Mouse (Mus musculus) liver, adult 2 months (tissue): ENCODE measurements at regions not wholly inside any gene's neighbourhood (a gene's known extent, or its start where the extent isn't known, plus 50 kb on each side); places are given as distances from the start of the nearest gene placed in this dataset.
"Not testable (repeated sequence)": the region's sequence is repeated elsewhere in the genome, so short reads cannot be mapped to it uniquely, and the experiment has no call there.

Source experiments
- DNase-seq: peaks from one replicate; pipeline ENCODE4 v3.0.0-alpha.2; 2011; ENCODE audit warnings: low read depth, low spot score; ENCODE audit errors: extremely low read depth
- H3K27ac ChIP-seq: fragments of 200-500 bp; replicated peaks from 2 replicates; pipeline ENCODE4 v1.5.1; 2012; ENCODE audit warnings: low read depth, mild to moderate bottlenecking, control low read depth, inconsistent platforms, low read length; ENCODE audit not compliant: insufficient read depth
- H3K27me3 ChIP-seq: fragments of 200-500 bp; 2 replicates; pipeline ENCODE4 v1.6.1; 2012; ENCODE audit warnings: mild to moderate bottlenecking, moderate library complexity, low read length, inconsistent platforms; ENCODE audit not compliant: control insufficient read depth, insufficient read depth
- H3K36me3 ChIP-seq: fragments of 200-500 bp; 2 replicates; pipeline ENCODE4 v1.6.1; 2012; ENCODE audit warnings: low read length, inconsistent platforms; ENCODE audit not compliant: control insufficient read depth, insufficient read depth
- H3K4me1 ChIP-seq: fragments of 200-500 bp; 2 replicates; pipeline ENCODE4 v1.6.1; 2011; ENCODE audit warnings: low read length; ENCODE audit not compliant: control insufficient read depth, insufficient read depth
- H3K4me3 ChIP-seq: fragments of 200-500 bp; 2 replicates; pipeline ENCODE4 v1.5.1; 2011; ENCODE audit warnings: low read depth, mild to moderate bottlenecking, control low read depth, low read length, moderate library complexity; ENCODE audit not compliant: insufficient read depth
- H3K79me2 ChIP-seq: fragments of 200-500 bp; 2 replicates; pipeline ENCODE4 v1.6.1; 2012; ENCODE audit warnings: inconsistent platforms, mild to moderate bottlenecking, low read length, moderate library complexity; ENCODE audit not compliant: control insufficient read depth, insufficient read depth
- H3K9ac ChIP-seq: fragments of 200-500 bp; 2 replicates; pipeline ENCODE4 v1.6.1; 2012; ENCODE audit warnings: low read depth, mild to moderate bottlenecking, control low read depth, inconsistent platforms, low read length
- CTCF ChIP-seq: fragments of 200-500 bp; IDR thresholded peaks from 2 replicates; pipeline ENCODE4 v1.5.1; 2011; ENCODE audit warnings: low read depth, low read length, control low read depth
- POLR2A ChIP-seq: fragments of 200-500 bp; IDR thresholded peaks from 2 replicates; pipeline ENCODE4 v1.6.1; 2011; ENCODE audit warnings: low read length, control low read depth; ENCODE audit not compliant: insufficient read depth; ENCODE audit errors: extremely low read depth
- WGBS: fragments of 180-500 bp; shearing (Covaris S2); methylation state at CpG from one replicate; pipeline ENCODE4 v1.1.7; 2018; 5-methylcytosine and 5-hydroxymethylcytosine counted together

- Histone ChIP-seq H3K36me3 (no peaks in the 10 kb centered on the region), H3K9ac (no peak overlapping the region), H3K79me2 (no peaks in the 10 kb centered on the region), H3K27me3 (no peaks in the 10 kb centered on the region), H3K4me1 (peaks cover 4% of the 10 kb centered on the region), H3K27ac (peak overlapping the region; percentile 52; the same call in 1 of the 2 replicates), H3K4me3 (no peak overlapping the region)
- DNase-seq = peak; percentile 27
- TF ChIP-seq CTCF (no peak), POLR2A (no peak)
- WGBS = 30% methylated on average over 7 of the region's 7 CpGs
Observed at GRCm38 (mm10) chr13:107568701-107569121, 475.5 kb upstream of the Smim15 start.

- Histone ChIP-seq H3K9ac (no peak overlapping the region), H3K4me1 (no peaks in the 10 kb centered on the region), H3K27me3 (no peaks in the 10 kb centered on the region), H3K79me2 (no peaks in the 10 kb centered on the region), H3K27ac (no peak overlapping the region), H3K36me3 (no peaks in the 10 kb centered on the region), H3K4me3 (no peak overlapping the region)
- DNase-seq = no peak
- WGBS = 93% methylated on average over 1 of the region's 1 CpGs
- TF ChIP-seq CTCF (no peak), POLR2A (no peak)
Observed at GRCm38 (mm10) chr13:107562463-107562862, 481.8 kb upstream of the Smim15 start.

GRCm38 (mm10) chr13:107561529-107561928, 482.7 kb upstream of the Smim15 start:
- no peak overlapping the region for H3K9ac ChIP-seq
- no peaks in the 10 kb centered on the region for H3K79me2 ChIP-seq
- 73% methylated on average over 2 of the region's 2 CpGs for WGBS
- no peaks in the 10 kb centered on the region for H3K36me3 ChIP-seq
- DNase-seq = no peak
- H3K4me3 ChIP-seq = no peak overlapping the region
- TF ChIP-seq POLR2A (no peak), CTCF (no peak)
- H3K4me1 ChIP-seq = no peaks in the 10 kb centered on the region
- H3K27me3 ChIP-seq = no peaks in the 10 kb centered on the region
- H3K27ac ChIP-seq = no peak overlapping the region

GRCm38 (mm10) chr13:107555958-107556357, 488.3 kb upstream of the Smim15 start:
- DNase-seq = no peak
- no peaks in the 10 kb centered on the region for H3K4me1 ChIP-seq
- H3K9ac ChIP-seq = no peak overlapping the region
- no peak for TF ChIP-seq POLR2A
- no peak for TF ChIP-seq CTCF
- no peak overlapping the region for H3K4me3 ChIP-seq
- WGBS = 88% methylated on average over 3 of the region's 3 CpGs
- no peaks in the 10 kb centered on the region for H3K36me3 ChIP-seq
- H3K27ac ChIP-seq = no peak overlapping the region
- no peaks in the 10 kb centered on the region for H3K27me3 ChIP-seq
- no peaks in the 10 kb centered on the region for H3K79me2 ChIP-seq

GRCm38 (mm10) chr13:107554091-107554490, 490.2 kb upstream of the Smim15 start:
- Histone ChIP-seq H3K9ac (no peak overlapping the region), H3K4me1 (no peaks in the 10 kb centered on the region), H3K27me3 (no peaks in the 10 kb centered on the region), H3K36me3 (no peaks in the 10 kb centered on the region), H3K79me2 (no peaks in the 10 kb centered on the region), H3K4me3 (no peak overlapping the region), H3K27ac (no peak overlapping the region)
- DNase-seq = no peak
- no peak for TF ChIP-seq POLR2A
- no peak for TF ChIP-seq CTCF
- WGBS = 90% methylated on average over 3 of the region's 3 CpGs

- no peak overlapping the region for H3K27ac ChIP-seq
- H3K4me1 ChIP-seq = no peaks in the 10 kb centered on the region
- no peak overlapping the region for H3K4me3 ChIP-seq
- DNase-seq = no peak
- no peaks in the 10 kb centered on the region for H3K79me2 ChIP-seq
- no peaks in the 10 kb centered on the region for H3K36me3 ChIP-seq
- TF ChIP-seq CTCF = no peak
- no peak for TF ChIP-seq POLR2A
- no peaks in the 10 kb centered on the region for H3K27me3 ChIP-seq
- no peak overlapping the region for H3K9ac ChIP-seq
- WGBS = 93% methylated on average over 4 of the region's 4 CpGs
Observed at GRCm38 (mm10) chr13:107552165-107552564, 492.1 kb upstream of the Smim15 start.

- not testable (repeated sequence) for H3K79me2 ChIP-seq, H3K9ac ChIP-seq, H3K27ac ChIP-seq, DNase-seq, H3K4me3 ChIP-seq, H3K36me3 ChIP-seq, H3K4me1 ChIP-seq, H3K27me3 ChIP-seq
- WGBS = 96% methylated on average over 7 of the region's 7 CpGs
Observed at GRCm38 (mm10) chr13:107549995-107550394, 494.3 kb upstream of the Smim15 start.
